Mouse (Mus musculus) lung, adult 18-20 months (tissue): ENCODE measurements around the gene Chd4.

Source experiments
- DNase-seq, 2 experiments: peaks; one replicate each; pipeline ENCODE4 v3.0.0; 2022; ENCODE audit warnings: mixed read lengths in 2 of 2

Chd4 gene

DNA sequence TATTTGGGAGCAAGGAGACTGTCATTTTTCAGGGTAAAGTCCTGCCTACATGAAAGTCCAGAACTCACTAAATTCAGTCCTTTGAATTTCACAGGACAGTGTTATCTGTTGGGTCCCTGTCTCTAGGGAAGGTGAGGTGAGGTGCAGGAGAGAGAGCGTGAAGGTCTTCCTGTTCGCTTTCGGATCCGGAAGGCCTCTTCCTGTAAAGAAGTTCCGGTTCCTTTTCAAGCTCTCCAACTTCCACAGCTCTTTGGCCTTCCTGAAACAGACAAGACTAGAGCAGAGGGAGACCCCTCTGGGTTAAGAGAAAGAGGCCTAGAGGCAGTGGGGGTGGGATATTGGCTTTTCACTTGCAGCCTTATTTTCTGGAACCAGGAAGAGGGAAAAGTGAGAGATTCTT, 3.4 kb upstream of the Chd4 start:
- DNase-seq: no peak

DNA sequence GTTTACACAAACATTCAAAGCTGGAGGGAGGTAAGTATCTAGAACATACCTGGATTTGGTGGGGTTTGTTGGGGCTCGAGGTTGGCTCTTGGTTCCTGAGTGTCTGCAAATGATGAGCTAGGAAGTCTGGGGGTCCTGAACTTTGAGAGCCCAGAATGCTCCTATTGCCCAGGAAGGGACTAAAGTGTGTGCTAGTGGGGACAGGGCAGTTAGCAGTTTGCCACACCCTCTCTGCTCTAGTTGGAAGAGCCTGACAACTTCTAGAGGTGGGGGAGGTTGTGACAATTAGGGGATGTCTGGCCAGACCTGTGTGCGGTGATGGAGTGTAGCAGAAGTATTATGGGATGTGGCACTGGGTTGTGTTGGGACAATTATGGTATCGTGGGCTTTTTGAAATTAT, 938 bp upstream of the Chd4 start:
- no peak for DNase-seq

GRCm38 (mm10) chr6:125096279-125096596, 457 bp downstream of the Chd4 start:
- no peak for DNase-seq

- DNase-seq: peak; percentile 59 to 68
Measured at GRCm38 (mm10) chr6:125096597-125097345, 990 bp downstream of the Chd4 start.

GRCm38 (mm10) chr6:125097346-125097689, 1.5 kb downstream of the Chd4 start:
- no peak for DNase-seq

- no peak for DNase-seq
Measured at GRCm38 (mm10) chr6:125097951-125098350, 2.2 kb downstream of the Chd4 start.

DNA sequence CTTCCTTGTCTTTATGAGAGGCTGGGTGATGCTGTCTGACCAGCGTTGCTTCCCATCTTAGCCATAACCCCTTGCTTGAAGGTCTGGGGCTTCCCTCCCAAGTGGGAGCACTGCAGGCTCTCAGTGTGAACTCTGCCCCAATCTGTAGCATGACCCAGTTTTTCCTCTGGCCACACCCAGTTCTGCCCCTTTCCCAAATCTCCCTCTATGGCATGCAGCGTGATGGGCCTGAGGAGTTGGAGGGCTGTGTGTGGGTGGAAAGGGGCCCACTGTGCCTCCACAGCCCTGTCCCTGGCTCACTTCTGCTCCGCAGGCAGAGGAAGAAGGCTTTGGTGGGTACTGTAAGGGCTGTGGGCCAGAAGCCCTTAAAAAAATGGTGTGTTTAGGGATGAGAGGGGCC, 2.7 kb downstream of the Chd4 start:
- no peak for DNase-seq

- peak; percentile 75 to 82 for DNase-seq
Measured at GRCm38 (mm10) chr6:125099421-125099971, 3.7 kb downstream of the Chd4 start.

GRCm38 (mm10) chr6:125101444-125101843, 5.7 kb downstream of the Chd4 start:
- no peak for DNase-seq

DNA sequence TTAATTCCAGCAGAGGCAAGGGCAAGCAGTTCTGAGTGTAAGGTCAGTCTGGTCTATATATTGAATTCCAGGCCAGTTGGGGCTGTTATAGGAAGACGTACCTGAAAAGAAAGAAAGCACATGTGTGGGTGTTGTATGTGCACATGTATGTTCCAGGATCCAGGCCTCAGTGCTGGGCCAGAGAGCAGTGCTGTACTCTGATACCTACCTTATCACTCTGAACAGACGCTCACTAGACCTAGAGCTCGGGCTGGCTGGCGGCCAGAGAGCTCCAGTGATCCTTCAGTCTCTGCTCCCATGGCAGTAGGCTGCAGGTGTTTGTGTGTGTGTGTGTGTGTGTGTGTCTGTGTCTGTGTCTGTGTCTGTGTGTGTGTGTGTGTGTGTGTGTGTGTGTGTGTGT, 8.4 kb downstream of the Chd4 start:
- no peak for DNase-seq

DNA sequence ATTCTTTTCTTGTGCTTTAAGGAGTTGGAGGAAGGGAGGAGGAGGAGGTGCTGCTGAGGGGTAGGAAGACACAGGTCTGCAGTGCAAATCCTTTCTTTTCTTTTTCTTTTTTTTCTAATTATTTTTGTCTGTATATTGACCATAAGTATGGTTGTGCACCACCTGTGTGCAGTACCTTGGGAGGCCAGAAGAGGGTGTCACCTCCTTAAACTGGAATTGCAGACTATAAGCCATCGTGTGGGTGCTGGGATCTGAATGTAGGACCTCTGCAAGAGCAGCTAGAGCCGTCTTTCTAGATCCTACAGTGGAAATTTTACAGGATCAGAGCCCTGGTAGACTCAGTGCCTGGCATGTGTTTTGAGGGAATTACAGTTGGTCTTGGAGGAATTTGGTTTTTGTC, 11.9 kb downstream of the Chd4 start:
- no peak for DNase-seq

- no peak for DNase-seq
Measured at GRCm38 (mm10) chr6:125109371-125109770, 13.6 kb downstream of the Chd4 start.

- peak in 1 of 2 experiments; percentile 40 for DNase-seq
Measured at GRCm38 (mm10) chr6:125110927-125111326, 15.1 kb downstream of the Chd4 start.

DNA sequence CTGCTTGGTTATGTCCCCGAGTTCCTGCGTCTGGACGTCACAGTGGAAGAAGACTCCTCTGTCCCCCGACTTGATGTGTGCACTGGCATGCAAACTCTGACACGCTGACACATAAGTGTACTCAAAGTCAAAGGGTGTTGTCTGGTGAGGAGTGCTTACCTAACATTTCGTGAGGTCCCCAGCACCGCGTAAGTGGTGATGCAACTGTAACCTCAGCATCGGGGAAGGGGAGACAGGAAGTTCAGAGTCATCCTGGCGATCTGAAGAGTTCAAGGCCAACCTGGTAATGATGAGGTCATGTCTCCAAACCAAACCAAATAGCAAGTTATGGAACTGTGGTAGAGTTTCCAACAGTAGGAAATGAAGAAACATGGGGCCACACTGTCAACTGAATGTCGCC, 16.8 kb downstream of the Chd4 start:
- DNase-seq: no peak

DNA sequence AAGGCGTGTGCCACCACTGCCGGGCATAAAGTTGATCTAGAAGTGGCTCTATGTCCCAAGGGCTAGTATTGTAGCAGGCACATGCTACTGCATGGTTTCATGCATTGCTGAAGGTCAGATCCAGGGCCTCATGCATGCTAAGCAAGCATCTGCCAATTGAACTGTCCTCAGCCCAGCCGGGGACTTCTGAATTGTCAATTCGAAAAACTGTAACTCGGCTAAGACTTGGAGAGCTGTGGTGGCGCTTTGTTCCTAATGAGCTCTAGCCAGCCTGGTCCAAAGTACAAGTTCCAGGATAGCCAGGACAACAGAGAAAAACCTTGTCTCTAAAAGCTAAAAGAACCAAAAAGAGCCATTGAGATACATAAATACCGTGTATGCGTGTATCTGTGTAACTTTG, 23.6 kb downstream of the Chd4 start:
- no peak for DNase-seq

GRCm38 (mm10) chr6:125128724-125129123, 32.9 kb downstream of the Chd4 start:
- DNase-seq: no peak

GRCm38 (mm10) chr6:125129710-125130402, 34.1 kb downstream of the Chd4 start:
- no peak for DNase-seq

DNA sequence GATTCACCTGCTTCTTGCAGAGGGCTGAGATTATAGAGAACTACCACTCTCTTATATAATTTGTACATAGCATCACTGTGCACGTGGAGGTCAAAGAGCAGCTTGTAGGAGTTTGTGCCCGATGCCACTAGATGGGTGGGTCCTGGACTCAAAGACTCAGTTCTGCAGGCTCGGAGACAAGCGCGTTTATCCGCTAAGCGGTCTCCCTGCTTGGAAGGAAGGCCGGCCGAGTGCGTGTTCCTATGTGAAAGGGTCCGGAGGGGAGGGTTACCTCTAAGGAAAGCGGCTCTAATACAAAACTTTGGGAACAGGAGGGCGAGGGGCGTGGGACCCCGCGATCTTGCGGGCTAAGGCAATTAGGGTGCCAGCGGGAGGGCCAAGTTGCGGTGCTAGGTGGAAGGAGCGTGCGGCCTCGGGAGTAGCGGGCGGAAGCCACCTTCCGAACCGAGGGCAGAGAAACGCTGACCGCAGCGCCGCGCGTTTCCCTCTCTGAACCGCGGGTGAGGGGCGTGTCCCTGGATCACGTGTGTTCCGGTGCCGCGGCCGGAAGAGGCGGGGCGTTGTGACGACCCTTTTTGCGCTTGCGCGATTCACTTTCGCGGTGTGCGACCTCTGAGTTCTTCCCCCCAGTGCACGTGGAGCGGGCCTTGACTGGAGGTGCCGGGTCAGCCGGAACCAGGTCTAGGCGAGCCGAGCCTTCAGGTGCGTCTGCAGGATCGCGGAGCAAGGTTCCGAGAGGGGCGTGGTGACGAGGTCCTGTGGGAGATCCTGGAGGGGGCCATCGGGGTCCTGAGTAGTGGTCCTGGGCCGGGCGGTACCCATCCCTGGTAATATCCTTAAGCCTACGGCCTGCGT, 35.7 kb downstream of the Chd4 start, which contains the start of gene Nop2:
Nop2 (plus strand) TSS at position 608 of the 855 bp plus-strand sequence.
- DNase-seq: peak; percentile 85 to 89

DNA sequence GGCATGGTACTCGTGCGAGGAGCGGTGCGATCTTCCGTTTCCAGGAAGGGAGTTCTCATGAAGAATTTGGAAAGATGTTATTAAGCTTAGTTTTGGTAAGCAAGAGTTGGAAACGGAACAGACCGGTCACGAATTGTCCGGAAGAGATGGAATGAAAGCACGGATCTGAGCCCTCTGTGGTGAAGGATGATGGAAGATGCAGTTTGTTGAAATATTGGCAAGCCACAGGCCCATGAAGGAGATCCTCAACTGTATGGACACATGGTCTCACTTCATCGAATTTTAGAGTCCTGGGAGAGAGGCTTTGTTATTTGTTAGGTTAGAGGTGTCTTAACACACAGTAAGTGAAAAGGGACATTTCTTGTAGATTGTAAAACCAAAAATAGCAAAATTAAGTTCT, 36.7 kb downstream of the Chd4 start:
- DNase-seq: no peak

GRCm38 (mm10) chr6:125137002-125137671, 41.4 kb downstream of the Chd4 start:
- no peak for DNase-seq

DNA sequence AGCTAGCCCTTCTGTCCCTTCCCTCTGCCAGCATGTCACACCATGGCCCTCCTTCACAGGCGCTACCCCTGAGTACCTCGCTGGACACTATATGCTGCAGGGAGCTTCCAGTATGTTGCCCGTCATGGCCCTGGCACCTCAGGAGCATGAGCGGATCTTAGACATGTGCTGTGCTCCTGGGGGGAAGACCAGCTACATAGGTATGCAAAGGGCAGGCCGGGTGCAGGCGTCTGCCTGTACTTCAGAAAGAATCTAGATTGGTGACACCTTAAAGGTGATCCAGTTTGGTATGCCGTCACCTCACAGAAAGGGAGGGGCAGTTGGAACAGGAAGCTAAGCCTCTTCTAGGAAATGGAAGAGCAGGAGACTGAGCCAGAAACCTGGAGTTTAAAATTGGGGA, 44.0 kb downstream of the Chd4 start:
- no peak for DNase-seq

- no peak for DNase-seq
Measured at GRCm38 (mm10) chr6:125142436-125142835, 46.7 kb downstream of the Chd4 start.

DNA sequence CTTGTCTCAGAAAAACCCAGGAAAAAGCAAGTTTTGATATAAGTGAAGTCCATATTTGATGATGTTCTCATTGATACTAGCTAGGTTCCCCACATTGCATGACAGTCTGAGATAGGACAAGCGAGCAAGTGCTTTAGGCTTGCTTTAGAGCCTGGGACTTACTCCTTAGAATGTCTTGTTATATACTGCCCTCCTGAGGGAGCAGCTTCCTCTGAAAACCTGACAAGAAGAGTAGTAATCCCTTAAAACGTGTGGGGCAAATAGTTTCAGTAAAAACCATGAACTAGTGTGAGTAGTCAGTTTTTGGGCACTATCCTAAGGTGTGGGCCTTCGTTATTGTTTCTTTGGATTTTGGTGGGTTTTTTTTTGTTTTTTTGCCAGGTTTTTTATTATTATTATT, 47.3 kb downstream of the Chd4 start:
- no peak for DNase-seq
